Mouse (Mus musculus) embryo, embryonic 11.5 days (tissue): ENCODE measurements around the gene Gfy.

Source experiments
- DNase-seq: peaks from one replicate; pipeline ENCODE4 v3.0.0-alpha.2; 2012; ENCODE audit warnings: low read depth, low spot score

The Gfy gene

DNA sequence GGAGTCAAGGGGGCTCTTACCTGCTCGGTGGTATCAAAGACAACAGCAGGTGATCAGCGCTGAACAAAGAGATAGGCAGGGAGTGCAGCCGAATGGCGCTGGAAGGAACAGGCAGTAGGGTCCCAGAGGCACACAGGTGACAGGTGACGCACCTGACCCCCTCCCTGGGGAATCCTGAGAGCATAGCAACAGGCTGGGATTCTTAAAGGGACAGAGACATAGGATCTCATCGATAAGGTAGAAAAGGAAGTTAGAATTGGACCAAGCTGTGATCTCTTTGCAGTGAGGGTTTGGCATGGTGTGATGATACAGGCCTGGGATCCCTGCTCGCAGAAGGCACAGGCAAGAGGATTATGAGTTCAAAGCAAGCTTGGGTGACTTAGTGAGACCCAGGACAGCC lies at the start of gene Gfy:
Gfy (minus strand) TSS at position 101 of the 400 bp plus-strand sequence.
- no peak for DNase-seq

- DNase-seq = no peak
Observed at GRCm38 (mm10) chr7:45229046-45229445, 49.7 kb upstream of the Gfy start.

DNA sequence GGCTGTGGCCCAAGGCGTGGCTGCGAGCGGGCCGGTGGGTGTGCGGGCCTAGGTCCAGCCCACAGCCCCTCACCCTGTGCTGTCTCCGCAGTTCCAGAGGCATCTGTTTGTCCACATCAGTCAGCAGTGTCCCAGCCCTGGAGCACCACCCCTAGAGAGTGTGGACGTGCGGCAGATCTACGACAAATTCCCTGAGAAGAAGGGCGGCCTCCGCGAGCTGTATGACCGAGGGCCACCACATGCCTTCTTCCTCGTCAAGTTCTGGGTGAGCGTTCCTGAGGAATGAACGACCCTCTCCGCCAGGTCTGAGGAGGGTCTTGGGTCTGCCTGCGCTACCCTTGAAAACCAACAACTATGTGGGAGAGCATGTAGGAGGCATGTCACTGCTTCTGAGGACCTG lies 49.2 kb upstream of the Gfy start:
- no peak for DNase-seq

DNA sequence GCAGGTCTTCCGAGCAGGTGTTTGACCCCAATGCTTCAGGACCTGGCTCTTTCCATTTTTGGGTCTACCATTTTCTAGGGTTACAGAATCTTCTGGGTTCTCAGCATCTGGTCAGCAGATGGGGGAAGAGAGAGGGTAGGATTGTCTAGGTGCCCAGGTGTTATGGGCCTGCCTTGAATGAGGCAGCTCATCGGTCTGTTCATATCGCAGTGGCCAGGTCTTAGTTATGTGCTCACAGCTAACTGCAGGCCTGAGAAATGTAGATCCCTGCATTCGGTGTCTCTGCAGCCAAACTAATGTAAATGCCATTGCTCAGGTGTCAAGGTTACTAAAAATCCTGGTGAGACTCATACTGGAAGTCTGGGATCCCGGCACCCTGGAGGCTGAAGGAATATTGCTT lies 47.1 kb upstream of the Gfy start:
- DNase-seq = no peak

DNA sequence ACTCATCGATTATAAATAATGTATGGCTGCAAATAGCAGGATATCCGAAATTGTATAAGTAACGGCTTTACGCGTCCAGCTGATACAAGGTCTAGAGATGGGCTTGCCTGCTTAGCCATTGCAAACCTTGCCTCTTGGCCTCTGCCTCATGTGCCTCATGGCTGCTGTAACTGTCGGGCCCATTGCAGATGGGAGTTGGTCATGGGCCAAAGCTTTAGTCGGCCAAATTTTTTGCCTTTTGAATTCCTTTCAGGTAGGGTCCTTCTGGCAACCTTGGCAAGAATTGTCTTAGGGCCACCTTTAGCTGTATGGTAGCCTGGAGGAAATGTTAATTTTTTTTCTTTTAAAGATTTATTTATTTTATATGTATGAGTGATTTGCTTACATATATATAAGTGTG lies 45.5 kb upstream of the Gfy start:
- DNase-seq = no peak

GRCm38 (mm10) chr7:45221680-45222079 lies 42.3 kb upstream of the Gfy start:
- DNase-seq = no peak

GRCm38 (mm10) chr7:45216442-45217183 lies 37.2 kb upstream of the Gfy start:
- DNase-seq = peak; percentile 90

GRCm38 (mm10) chr7:45215673-45216441 lies 36.5 kb upstream of the Gfy start, which contains the start of gene Tead2:
Gene Tead2, plus strand, starts transcription at chr7:45215753.
- DNase-seq = peak; percentile 69

GRCm38 (mm10) chr7:45213708-45214107 lies 34.3 kb upstream of the Gfy start:
- DNase-seq = no peak

GRCm38 (mm10) chr7:45212356-45212755 lies 33.0 kb upstream of the Gfy start:
- DNase-seq = no peak

DNA sequence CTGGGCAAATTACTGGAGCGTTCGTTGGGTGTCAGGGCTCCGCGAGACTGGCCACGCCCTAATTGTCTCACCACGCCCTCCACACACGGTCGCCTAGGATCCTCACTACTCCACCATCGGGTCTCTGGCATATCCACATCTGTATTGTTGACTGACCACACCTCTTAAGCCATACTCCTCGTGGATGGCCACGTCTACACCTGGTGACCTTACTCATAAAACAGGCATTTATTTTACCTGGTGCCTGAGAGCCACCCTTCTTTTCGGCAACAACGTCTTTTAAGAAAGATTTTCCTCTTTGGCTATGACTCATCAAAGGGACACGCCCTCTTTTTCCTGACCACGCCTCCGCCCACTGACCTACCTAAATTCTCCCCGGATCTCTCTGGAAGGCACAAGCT lies 32.5 kb upstream of the Gfy start, which contains the start of gene Dkkl1:
Dkkl1 (minus strand) TSS at position 297 of the 401 bp plus-strand sequence.
- DNase-seq = no peak

DNA sequence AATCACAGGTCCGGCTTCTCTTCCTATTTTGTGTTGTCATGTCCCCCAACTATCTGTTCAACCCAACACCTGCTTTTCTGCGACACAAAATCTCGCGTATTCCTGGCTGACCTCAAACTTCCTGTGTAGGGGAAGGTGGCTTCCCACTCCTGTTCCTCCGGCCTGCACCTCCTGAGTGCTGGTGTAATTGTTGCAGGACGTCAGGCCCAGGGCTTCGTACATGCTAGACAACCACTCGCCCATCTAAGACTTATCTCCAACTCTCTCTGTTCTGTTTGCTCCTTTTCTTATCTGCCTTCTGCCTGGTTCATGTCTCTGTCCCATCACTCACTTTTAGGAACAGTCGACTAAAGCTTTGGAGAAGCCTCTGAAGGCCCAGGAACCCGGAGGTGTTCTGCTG lies 31.7 kb upstream of the Gfy start:
- no peak for DNase-seq

DNA sequence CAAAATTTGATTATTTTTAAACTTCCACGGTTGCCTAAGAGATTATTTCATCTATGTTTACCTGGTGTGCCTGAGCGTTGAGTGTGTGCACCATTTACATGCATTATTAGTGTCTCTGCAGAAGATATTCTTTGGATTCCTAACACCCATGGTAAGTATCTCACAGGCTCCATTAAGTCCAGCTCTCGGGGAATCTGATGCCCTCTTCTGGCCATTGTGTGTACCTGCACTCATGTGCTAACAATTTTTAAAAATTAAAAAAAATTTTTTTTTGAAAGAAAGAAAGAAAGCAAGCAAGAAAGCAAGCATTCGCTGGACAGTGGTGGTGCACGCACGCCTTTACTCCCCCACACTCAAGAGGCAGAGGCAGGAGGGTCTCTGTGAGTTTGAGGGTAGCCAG lies 28.9 kb upstream of the Gfy start:
- DNase-seq = no peak

- DNase-seq = peak; percentile 99
Observed at GRCm38 (mm10) chr7:45204380-45205143, 25.2 kb upstream of the Gfy start, which contains the start of gene Ccdc155. Gene Ccdc155, minus strand, starts transcription at chr7:45204892.

GRCm38 (mm10) chr7:45202654-45203053 lies 23.3 kb upstream of the Gfy start:
- DNase-seq = no peak

DNA sequence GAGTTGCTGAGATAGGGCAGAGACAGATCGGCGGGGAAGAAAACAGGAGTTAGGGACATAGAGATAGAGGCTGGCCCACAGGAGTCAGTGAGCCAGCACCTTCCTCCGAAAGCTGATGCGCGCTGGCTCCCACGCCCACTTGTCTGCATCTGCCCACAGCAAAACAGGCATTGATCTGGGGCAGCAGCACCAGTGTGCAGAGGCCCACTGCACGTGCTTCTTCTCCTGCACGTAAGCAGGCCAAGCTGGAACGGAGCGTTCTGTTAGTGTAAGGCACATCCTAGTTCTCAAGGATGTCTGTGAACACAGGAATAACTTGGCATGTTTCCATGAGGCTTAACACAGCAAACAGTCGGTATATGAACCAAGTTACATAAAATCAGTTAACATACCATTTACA lies 19.6 kb upstream of the Gfy start:
- no peak for DNase-seq

GRCm38 (mm10) chr7:45198435-45198834 lies 19.1 kb upstream of the Gfy start:
- peak; percentile 63 for DNase-seq

GRCm38 (mm10) chr7:45196994-45197393 lies 17.6 kb upstream of the Gfy start:
- DNase-seq = no peak

DNA sequence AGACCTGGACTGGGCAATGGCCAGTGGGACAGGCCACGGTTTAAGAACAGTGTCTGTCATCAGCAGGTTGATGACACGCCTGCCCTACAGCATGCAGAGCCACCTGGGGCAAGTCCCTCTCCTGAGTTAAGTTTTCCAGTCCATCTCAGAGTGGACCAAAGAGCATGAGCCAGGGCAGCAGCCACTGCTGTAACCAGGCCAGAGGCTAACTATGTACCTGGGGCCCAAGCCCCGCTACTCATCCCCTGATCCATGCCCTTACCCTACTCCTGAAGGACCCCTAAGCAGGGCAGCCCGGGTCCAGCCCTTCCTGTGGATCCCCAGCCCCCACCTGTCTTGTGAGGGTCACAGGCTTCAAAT lies 16.8 kb upstream of the Gfy start:
- DNase-seq = no peak

DNA sequence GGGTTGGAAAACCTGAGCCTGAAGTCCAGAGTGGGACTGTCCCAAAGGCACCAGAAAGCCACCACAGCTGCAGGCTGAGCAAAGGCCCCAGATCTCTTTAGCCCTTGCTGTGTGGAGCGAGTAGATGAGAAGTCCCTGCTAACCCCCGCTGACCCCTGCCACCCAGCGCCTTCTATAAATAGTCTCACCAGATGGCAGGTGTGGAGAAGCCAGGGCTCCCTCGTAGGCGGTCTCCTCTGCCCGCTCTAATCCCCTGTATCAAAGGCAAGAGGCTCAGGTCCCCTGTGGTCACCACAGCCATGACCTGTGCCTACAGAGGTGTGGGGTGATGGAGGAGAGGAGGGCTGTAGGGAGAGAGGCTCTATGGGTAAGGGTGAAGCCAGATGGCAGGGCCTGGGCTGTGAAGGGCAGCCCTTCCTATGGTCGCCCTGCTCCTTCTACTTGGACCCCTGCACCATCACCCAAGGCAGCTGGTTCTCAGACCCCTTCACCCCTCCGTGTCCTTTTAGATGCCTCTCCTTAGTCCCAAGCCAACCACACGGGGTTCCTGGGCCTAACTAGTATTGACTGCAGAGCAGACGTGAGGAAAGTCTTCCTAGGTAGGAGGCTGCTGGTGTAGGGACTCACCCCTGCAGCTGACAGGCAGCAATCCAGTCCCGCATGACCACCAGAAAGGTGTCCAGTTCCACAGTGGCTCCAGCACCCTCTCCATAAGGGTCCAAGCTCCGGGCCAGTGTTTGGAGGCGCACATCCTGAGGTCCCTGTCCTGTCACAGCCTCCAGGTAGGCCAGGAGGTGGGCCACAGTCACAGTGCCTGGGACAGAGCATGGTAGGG lies 16.2 kb upstream of the Gfy start:
- no peak for DNase-seq
